In the genomic region with DNA sequence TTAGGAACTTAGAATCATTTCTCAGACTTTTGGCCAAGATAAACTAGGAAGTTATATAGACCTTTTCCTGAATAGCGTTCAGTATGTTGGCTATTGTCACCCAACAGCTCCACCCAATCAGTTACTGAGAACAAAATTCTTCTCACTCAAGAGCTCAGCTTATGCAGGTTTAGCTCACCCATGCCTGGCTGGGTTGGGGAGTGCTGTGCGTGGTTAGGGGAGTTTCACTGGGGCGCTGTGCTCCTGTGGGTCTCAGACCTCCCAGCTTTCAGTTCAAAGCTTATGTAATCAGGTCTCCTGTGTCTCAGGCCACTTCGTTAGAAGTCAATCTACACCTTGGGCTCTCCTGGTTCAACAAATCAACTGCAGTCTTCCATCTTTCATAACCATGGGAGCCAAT, we compare ENCODE assay signal across 29 mouse cellular contexts. TPM values are rescaled to one million over a fixed set of nuclear protein-coding genes. Genes with fewer than 3 reads are reported as not detected.
DNase-seq lines count a peak whose midpoint lies in the region; ATAC-seq and TF ChIP-seq lines count a peak whose summit lies in the region.
"Had no signal": no experiment of that assay in that cellular context is flagged by ENCODE, and none has a peak within 500 bp of the region (broad histone marks: within the 10 kb centered on the region; RNA-seq: fewer than 3 reads in every experiment).

No protein-coding gene starts in this region.

- no peak overlapping the region for H3K4me3 ChIP-seq in heart, embryonic 15.5 days
- no peak overlapping the region for H3K4me3 ChIP-seq in lung, postnatal 0 days (ENCODE audit: low read depth, low read length)
- no peak overlapping the region for H3K4me3 ChIP-seq in brown adipose tissue, adult 24 weeks (ENCODE audit: insufficient read depth, low read depth, low read length)
- no peak overlapping the region for H3K4me3 ChIP-seq in small intestine, adult 2 months (ENCODE audit: low read depth, low read length)
- H3K4me3 ChIP-seq: embryonic facial prominence, embryonic 10.5 days; forebrain, embryonic 10.5 days; hindbrain, embryonic 10.5 days; kidney, embryonic 15.5 days; limb, embryonic 10.5 days; midbrain, embryonic 15.5 days; neural tube, embryonic 13.5 days had no signal

- no peak for TF ChIP-seq POLR2A in small intestine, adult 2 months (IDR thresholded peaks at IDR 0.05; ENCODE audit: low read depth, low read length)

- no peaks in the 10 kb centered on the region for H3K36me3 ChIP-seq in heart, embryonic 15.5 days
- no peaks in the 10 kb centered on the region for H3K36me3 ChIP-seq in lung, postnatal 0 days (ENCODE audit: insufficient read depth, low read length)
- H3K36me3 ChIP-seq in small intestine, adult 2 months (ENCODE audit: control insufficient read depth, insufficient read depth, low read length) = no peaks in the 10 kb centered on the region
- H3K36me3 ChIP-seq: embryonic facial prominence, embryonic 10.5 days; forebrain, embryonic 10.5 days; G1E; heart, embryonic 13.5 days; hindbrain, embryonic 10.5 days; kidney, embryonic 15.5 days; limb, embryonic 10.5 days; midbrain, embryonic 15.5 days; neural tube, embryonic 13.5 days had no signal

- TF ChIP-seq EP300 in lung, postnatal 0 days (IDR thresholded peaks at IDR 0.05) = no peak

- no peak for TF ChIP-seq CTCF in lung, postnatal 0 days (IDR thresholded peaks at IDR 0.05)
- TF ChIP-seq CTCF in small intestine, adult 2 months (IDR thresholded peaks at IDR 0.05; ENCODE audit: extremely low read depth, insufficient read length, insufficient replicate concordance, low read depth, low read length) = no peak

- H3K4me2 ChIP-seq in heart, embryonic 15.5 days = no peak overlapping the region
- no peak overlapping the region for H3K4me2 ChIP-seq in lung, postnatal 0 days (replicated peaks; ENCODE audit: low read depth, low read length)
- H3K4me2 ChIP-seq: midbrain, embryonic 15.5 days had no signal

- no peak overlapping the region for H3K9ac ChIP-seq in heart, embryonic 15.5 days
- no peak overlapping the region for H3K9ac ChIP-seq in lung, postnatal 0 days (replicated peaks; ENCODE audit: low read depth)
- H3K9ac ChIP-seq: forebrain, postnatal 0 days; kidney, embryonic 15.5 days; midbrain, embryonic 15.5 days; neural tube, embryonic 13.5 days had no signal

- no peak for DNase-seq in heart, postnatal 14 days
- DNase-seq in lung, postnatal 0 days (ENCODE audit: low spot score) = no peak
- DNase-seq in lung, postnatal 14 days = no peak
- no peak for DNase-seq in adrenal gland, postnatal 4 days (ENCODE audit: low spot score in 2 of 2)
- no peak for DNase-seq in left cerebral cortex, postnatal 4 days
- DNase-seq: cerebellum, adult 11-12 months; forebrain, postnatal 0 days; layer of hippocampus, adult 9-11 months; retina, postnatal 1 day had no signal

- no peaks in the 10 kb centered on the region for H3K27me3 ChIP-seq in heart, embryonic 15.5 days
- no peaks in the 10 kb centered on the region for H3K27me3 ChIP-seq in lung, postnatal 0 days (replicated peaks; ENCODE audit: insufficient read depth, low read length)
- H3K27me3 ChIP-seq in small intestine, adult 2 months (ENCODE audit: control insufficient read depth, insufficient read depth, low read length) = no peaks in the 10 kb centered on the region
- H3K27me3 ChIP-seq: heart, embryonic 13.5 days; kidney, embryonic 15.5 days; midbrain, embryonic 15.5 days; neural tube, embryonic 13.5 days had no signal

- WGBS in heart, embryonic 15.5 days = 51% methylated on average over 4 of the region's 4 CpGs
- WGBS in lung, postnatal 0 days = 44% methylated on average over 4 of the region's 4 CpGs
- WGBS in small intestine, adult 2 months = 72% methylated on average over 4 of the region's 4 CpGs

- peaks cover 13% of the 10 kb centered on the region for H3K4me1 ChIP-seq in heart, embryonic 15.5 days (replicated peaks)
- peaks cover 8% of the 10 kb centered on the region; the same call in 1 of the 2 replicates for H3K4me1 ChIP-seq in lung, postnatal 0 days (ENCODE audit: insufficient read depth, low read depth, low read length)
- H3K4me1 ChIP-seq in brown adipose tissue, adult 24 weeks (ENCODE audit: control insufficient read depth, insufficient read depth, insufficient read length, low read length) = peaks cover 8% of the 10 kb centered on the region
- H3K4me1 ChIP-seq in small intestine, adult 2 months (ENCODE audit: control insufficient read depth, insufficient read depth, insufficient read length, low read length) = no peaks in the 10 kb centered on the region
- H3K4me1 ChIP-seq: forebrain, embryonic 10.5 days had no signal

- ATAC-seq in heart, embryonic 15.5 days (replicated peaks; ENCODE audit: insufficient number of reproducible peaks, insufficient read depth, low FRiP score, low read depth) = no peak
- no peak for ATAC-seq in lung, postnatal 0 days
- ATAC-seq: forebrain, postnatal 0 days; midbrain, embryonic 15.5 days; Patski had no signal

- no peaks in the 10 kb centered on the region for H3K9me3 ChIP-seq in heart, embryonic 15.5 days (replicated peaks)
- no peaks in the 10 kb centered on the region for H3K9me3 ChIP-seq in lung, postnatal 0 days (ENCODE audit: low read length)
- H3K9me3 ChIP-seq: embryonic facial prominence, embryonic 10.5 days; forebrain, embryonic 10.5 days; G1E; heart, embryonic 13.5 days; hindbrain, embryonic 10.5 days; kidney, embryonic 15.5 days; limb, embryonic 10.5 days; midbrain, embryonic 15.5 days; neural tube, embryonic 13.5 days had no signal

- intact Hi-C loops in heart, postnatal 14 days (cut with DNase I) = loop anchor here (10.0 kb wide), 1 partner anchor 272 kb away; the partner anchor contains the start of gene Sike1
- intact Hi-C loops in left cerebral cortex, postnatal 4 days (cut with DNase I) = no loop called here

- H3K27ac ChIP-seq in heart, embryonic 15.5 days = peak overlapping the region; percentile 67
- 0 out of 2 replicates have a peak overlapping the region, but pooled peaks have one; percentile 43 for H3K27ac ChIP-seq in lung, postnatal 0 days (ENCODE audit: low read length)
- H3K27ac ChIP-seq in brown adipose tissue, adult 24 weeks (replicated peaks; ENCODE audit: low read depth, low read length) = peak overlapping the region; percentile 65
- H3K27ac ChIP-seq in small intestine, adult 2 months (ENCODE audit: insufficient read depth, low read depth, low read length) = peak overlapping the region; percentile 15; the same call in 1 of the 2 replicates
- H3K27ac ChIP-seq: embryonic facial prominence, embryonic 10.5 days; forebrain, embryonic 10.5 days; hindbrain, embryonic 10.5 days; kidney, embryonic 15.5 days; limb, embryonic 10.5 days; neural tube, embryonic 13.5 days had no signal

RNA-seq across cellular contexts. Expression of gene Tspan2, which starts 11.2 kb away (rescaled TPM):
- 22.5 and 23.1 TPM in 2 replicates for polyA plus RNA-seq in heart, embryonic 15.5 days (2015; fragmentation: Nextera tagmentation; extraction: Ambion mirVana)
- total RNA-seq in heart, postnatal 14 days (2021) = 10 to 100 TPM; 21.8 to 22.1 TPM
- 72.7 and 86.9 TPM in 2 replicates for polyA plus RNA-seq in lung, postnatal 0 days (2015; fragmentation: Nextera tagmentation; extraction: Ambion mirVana)
- 3.5 and 4.5 TPM in 2 replicates for polyA plus RNA-seq in brown adipose tissue, adult 24 weeks (2012; ENCODE audit: insufficient read depth, insufficient read length, missing spikeins)
- 0.65 and 0.86 TPM in 2 replicates for polyA plus RNA-seq in small intestine, adult 2 months (2012; rRNA removed)
- 10 to 100 TPM; 15.3 to 19.9 TPM for total RNA-seq in adrenal gland, postnatal 4 days (2021)
- total RNA-seq in left cerebral cortex, postnatal 4 days (2021) = 10 to 100 TPM; 23.6 to 30.7 TPM
- polyA plus RNA-seq: G1E had no signal

RNA-seq across cellular contexts. Expression of gene Tshb, which starts 59.4 kb away (rescaled TPM):
- 0.08 TPM in 1 of 2 replicates, not detected in the other for polyA plus RNA-seq in heart, embryonic 15.5 days (2015; fragmentation: Nextera tagmentation; extraction: Ambion mirVana)
- not detected for total RNA-seq in heart, postnatal 14 days (2021)
- 8.8 and 9.0 TPM in 2 replicates for polyA plus RNA-seq in lung, postnatal 0 days (2015; fragmentation: Nextera tagmentation; extraction: Ambion mirVana)
- polyA plus RNA-seq in brown adipose tissue, adult 24 weeks (2012; ENCODE audit: insufficient read depth, insufficient read length, missing spikeins) = not detected in 2 replicates
- polyA plus RNA-seq in small intestine, adult 2 months (2012; rRNA removed) = not detected in 2 replicates
- not detected for total RNA-seq in adrenal gland, postnatal 4 days (2021)
- not detected for total RNA-seq in left cerebral cortex, postnatal 4 days (2021)
- total RNA-seq: adrenal gland, adult 18-20 months; adrenal gland, postnatal 36 days; forebrain, postnatal 0 days; gastrocnemius, postnatal 36 days; left cerebral cortex, adult 18-20 months; liver, adult 2 months had no signal
- polyA plus RNA-seq: cortical plate, adult 2 months; G1E; hindbrain, embryonic 10.5 days; liver, adult 2 months; liver, embryonic 16.5 days; Patski had no signal

Comparison
In these comparisons a context has a peak if more than half of its experiments do, and no peak if none do; other contexts are left out.
1. H3K27ac ChIP-seq: peak in every context shown above with its lines; median percentile 67 in heart, embryonic 15.5 days; 65 in brown adipose tissue, adult 24 weeks; 43 in lung, postnatal 0 days; 15 in small intestine, adult 2 months.